Mouse (Mus musculus) bone marrow, adult 2 months (tissue): ENCODE results near the gene Rcc2.

Experiments used
- CTCF ChIP-seq: fragments of 200-500 bp; IDR thresholded peaks from 2 replicates; pipeline ENCODE4 v1.5.1; 2011; ENCODE audit warnings: low read length, control low read depth; ENCODE audit not compliant: control insufficient read depth, insufficient read depth
- POLR2A ChIP-seq: fragments of 200-500 bp; IDR thresholded peaks from 2 replicates; pipeline ENCODE4 v1.6.1; 2011; ENCODE audit warnings: low read depth, mild to moderate bottlenecking, control low read depth, low read length, borderline replicate concordance; ENCODE audit not compliant: control insufficient read depth

DNA sequence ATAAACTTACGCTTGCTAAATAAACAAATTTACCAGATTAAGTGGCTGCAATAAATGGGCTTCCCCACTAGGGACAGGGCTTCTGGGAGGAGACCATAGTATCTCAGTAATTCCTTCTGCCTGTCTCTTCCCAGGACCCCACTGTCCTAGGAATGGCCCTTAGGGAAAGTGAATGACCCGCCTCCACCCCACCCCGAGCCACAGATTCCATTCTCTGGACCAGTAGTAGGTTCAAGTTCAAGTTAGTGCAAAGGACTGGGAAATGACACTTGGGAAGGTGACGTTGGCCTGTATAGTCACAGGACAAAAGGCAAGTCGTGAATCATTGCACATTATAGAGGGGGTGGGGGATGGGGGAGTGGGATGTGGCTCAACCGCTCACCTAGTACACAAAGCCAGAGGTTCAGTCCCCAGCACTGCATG, 15.4 kb upstream of the Rcc2 start:
- TF ChIP-seq POLR2A (no peak), CTCF (no peak)
